ENCODE assay signal across 21 mouse cellular contexts in genomic region chr4:95771945-95772344, GRCm38 (mm10).
DNase-seq lines count a peak whose midpoint lies in the region; ATAC-seq and TF ChIP-seq lines count a peak whose summit lies in the region.
"Had no signal": no experiment of that assay in that cellular context is flagged by ENCODE, and none has a peak within 500 bp of the region (broad histone marks: within the 10 kb centered on the region; RNA-seq: fewer than 3 reads in every experiment).

No protein-coding gene starts in this region.

- H3K4me3 ChIP-seq in heart, embryonic 10.5 days, result no peak overlapping the region
- no peak overlapping the region for H3K4me3 ChIP-seq in heart, adult 2 months
- H3K4me3 ChIP-seq in midbrain, embryonic 10.5 days, result no peak overlapping the region
- no peak overlapping the region for H3K4me3 ChIP-seq in midbrain, embryonic 16.5 days (ENCODE audit: low read depth, low read length)
- no peak overlapping the region for H3K4me3 ChIP-seq in intestine, postnatal 0 days (ENCODE audit: low read depth, low read length)
- no peak overlapping the region for H3K4me3 ChIP-seq in limb, embryonic 11.5 days (ENCODE audit: low read depth, low read length)
- no peak overlapping the region for H3K4me3 ChIP-seq in heart, embryonic 12.5 days
- H3K4me3 ChIP-seq: forebrain, embryonic 13.5 days; hindbrain, embryonic 13.5 days; limb, embryonic 15.5 days; midbrain, embryonic 15.5 days had no signal

- H3K79me2 ChIP-seq in heart, adult 2 months (replicated peaks; ENCODE audit: control insufficient read depth, insufficient read depth, low read length), result no peaks in the 10 kb centered on the region

- TF ChIP-seq EP300 in heart, adult 2 months (IDR thresholded peaks at IDR 0.05; ENCODE audit: insufficient read depth, low read depth, low read length), result no peak

- 0 out of 2 replicates have a peak overlapping the region, but pooled peaks have one; percentile 0 for H3K27ac ChIP-seq in heart, embryonic 10.5 days
- H3K27ac ChIP-seq in heart, adult 2 months, result no peak overlapping the region
- no peak overlapping the region for H3K27ac ChIP-seq in midbrain, embryonic 10.5 days (replicated peaks)
- H3K27ac ChIP-seq in midbrain, embryonic 16.5 days (ENCODE audit: low read length), result no peak overlapping the region
- peak overlapping the region; percentile 54; the same call in 1 of the 2 replicates for H3K27ac ChIP-seq in intestine, postnatal 0 days (ENCODE audit: low read depth, low read length)
- no peak overlapping the region for H3K27ac ChIP-seq in limb, embryonic 11.5 days (replicated peaks; ENCODE audit: low read depth, low read length)
- H3K27ac ChIP-seq in heart, embryonic 12.5 days (ENCODE audit: poor library complexity, severe bottlenecking), result no peak overlapping the region
- H3K27ac ChIP-seq: forebrain, embryonic 13.5 days; hindbrain, embryonic 13.5 days; limb, embryonic 15.5 days; midbrain, embryonic 15.5 days had no signal

- intact Hi-C loops in heart, adult 2 months (cut with DNase I), result no loop called here

- TF ChIP-seq POLR2A in heart, adult 2 months (IDR thresholded peaks at IDR 0.05; ENCODE audit: insufficient read depth, low read depth, low read length), result no peak

- H3K36me3 ChIP-seq in heart, embryonic 10.5 days, result no peaks in the 10 kb centered on the region
- H3K36me3 ChIP-seq in heart, adult 2 months (ENCODE audit: control insufficient read depth, insufficient read depth, low read length), result no peaks in the 10 kb centered on the region
- no peaks in the 10 kb centered on the region for H3K36me3 ChIP-seq in midbrain, embryonic 10.5 days
- H3K36me3 ChIP-seq in midbrain, embryonic 16.5 days (ENCODE audit: control insufficient read depth, insufficient read depth, low read length), result no peaks in the 10 kb centered on the region
- no peaks in the 10 kb centered on the region for H3K36me3 ChIP-seq in intestine, postnatal 0 days (ENCODE audit: control insufficient read depth, insufficient read depth)
- H3K36me3 ChIP-seq in limb, embryonic 11.5 days (ENCODE audit: control insufficient read depth, insufficient read depth, low read length), result no peaks in the 10 kb centered on the region
- no peaks in the 10 kb centered on the region for H3K36me3 ChIP-seq in heart, embryonic 12.5 days
- H3K36me3 ChIP-seq: hindbrain, embryonic 13.5 days; limb, embryonic 15.5 days; midbrain, embryonic 15.5 days had no signal

- no peak overlapping the region for H3K4me2 ChIP-seq in midbrain, embryonic 16.5 days (ENCODE audit: low read length)
- H3K4me2 ChIP-seq in intestine, postnatal 0 days (replicated peaks; ENCODE audit: low read depth), result no peak overlapping the region
- no peak overlapping the region for H3K4me2 ChIP-seq in limb, embryonic 11.5 days (ENCODE audit: low read depth, severe bottlenecking)
- H3K4me2 ChIP-seq in heart, embryonic 12.5 days, result no peak overlapping the region
- H3K4me2 ChIP-seq: forebrain, embryonic 13.5 days; heart, embryonic 11.5 days; hindbrain, embryonic 13.5 days; limb, embryonic 15.5 days; midbrain, embryonic 15.5 days had no signal

- H3K4me1 ChIP-seq in heart, embryonic 10.5 days, result peaks cover 22% of the 10 kb centered on the region
- H3K4me1 ChIP-seq in heart, adult 2 months (ENCODE audit: control insufficient read depth, insufficient read depth, low read length), result no peaks in the 10 kb centered on the region
- peaks cover 29% of the 10 kb centered on the region for H3K4me1 ChIP-seq in midbrain, embryonic 10.5 days
- no peaks in the 10 kb centered on the region for H3K4me1 ChIP-seq in midbrain, embryonic 16.5 days (ENCODE audit: control insufficient read depth, insufficient read depth, low read length)
- peaks cover 3% of the 10 kb centered on the region for H3K4me1 ChIP-seq in intestine, postnatal 0 days (replicated peaks; ENCODE audit: control insufficient read depth, insufficient read depth, low read length)
- peaks cover 4% of the 10 kb centered on the region; the same call in 1 of the 2 replicates for H3K4me1 ChIP-seq in limb, embryonic 11.5 days (ENCODE audit: control insufficient read depth, insufficient read depth, low read length)
- H3K4me1 ChIP-seq in heart, embryonic 12.5 days (replicated peaks), result peaks cover 12% of the 10 kb centered on the region
- H3K4me1 ChIP-seq: forebrain, embryonic 13.5 days; hindbrain, embryonic 13.5 days; limb, embryonic 15.5 days; midbrain, embryonic 15.5 days had no signal

- 57% methylated on average over 4 of the region's 4 CpGs for WGBS in heart, embryonic 10.5 days
- 73% methylated on average over 4 of the region's 4 CpGs for WGBS in heart, adult 2 months
- 39% methylated on average over 4 of the region's 4 CpGs for WGBS in midbrain, embryonic 10.5 days
- WGBS in midbrain, embryonic 16.5 days, result 37% methylated on average over 4 of the region's 4 CpGs
- WGBS in intestine, postnatal 0 days, result 27% methylated on average over 4 of the region's 4 CpGs
- 16% methylated on average over 4 of the region's 4 CpGs for WGBS in limb, embryonic 11.5 days
- 64% methylated on average over 4 of the region's 4 CpGs for WGBS in heart, embryonic 12.5 days

- no peak for ATAC-seq in midbrain, embryonic 16.5 days
- ATAC-seq in intestine, postnatal 0 days, result peak; percentile 94
- peak; percentile 21; the same call in 1 of the 2 replicates for ATAC-seq in limb, embryonic 11.5 days (ENCODE audit: insufficient number of reproducible peaks, low FRiP score, low TSS enrichment, low read depth)
- ATAC-seq in heart, embryonic 12.5 days (ENCODE audit: insufficient number of reproducible peaks, low FRiP score), result no peak
- ATAC-seq: forebrain, embryonic 13.5 days; liver, postnatal 0 days; midbrain, embryonic 15.5 days had no signal

- no peak for TF ChIP-seq CTCF in heart, adult 2 months (IDR thresholded peaks at IDR 0.05)
- TF ChIP-seq CTCF in intestine, postnatal 0 days (IDR thresholded peaks at IDR 0.05; ENCODE audit: low read depth), result no peak

- no peak overlapping the region for H3K9ac ChIP-seq in heart, adult 2 months (ENCODE audit: low read depth, low read length)
- H3K9ac ChIP-seq in midbrain, embryonic 16.5 days (ENCODE audit: low read depth, low read length), result no peak overlapping the region
- H3K9ac ChIP-seq in intestine, postnatal 0 days (ENCODE audit: low read depth, low read length), result no peak overlapping the region
- H3K9ac ChIP-seq in limb, embryonic 11.5 days (ENCODE audit: low read length), result no peak overlapping the region
- no peak overlapping the region for H3K9ac ChIP-seq in heart, embryonic 12.5 days
- H3K9ac ChIP-seq: forebrain, embryonic 13.5 days; hindbrain, embryonic 13.5 days; limb, embryonic 15.5 days; liver, postnatal 0 days; midbrain, embryonic 15.5 days had no signal

- H3K27me3 ChIP-seq in heart, embryonic 10.5 days (ENCODE audit: insufficient read depth, poor library complexity, severe bottlenecking), result no peaks in the 10 kb centered on the region
- H3K27me3 ChIP-seq in heart, adult 2 months (ENCODE audit: control insufficient read depth, insufficient read depth, low read length), result no peaks in the 10 kb centered on the region
- peaks cover 5% of the 10 kb centered on the region; the same call in 1 of the 2 replicates for H3K27me3 ChIP-seq in midbrain, embryonic 10.5 days (ENCODE audit: low read depth, poor library complexity, severe bottlenecking)
- H3K27me3 ChIP-seq in midbrain, embryonic 16.5 days (ENCODE audit: control insufficient read depth, insufficient read depth, low read depth, low read length), result no peaks in the 10 kb centered on the region
- H3K27me3 ChIP-seq in intestine, postnatal 0 days (replicated peaks; ENCODE audit: control insufficient read depth, insufficient read depth, low read length), result no peaks in the 10 kb centered on the region
- no peaks in the 10 kb centered on the region for H3K27me3 ChIP-seq in limb, embryonic 11.5 days (ENCODE audit: control insufficient read depth, insufficient read depth, low read length)
- no peaks in the 10 kb centered on the region for H3K27me3 ChIP-seq in heart, embryonic 12.5 days (replicated peaks)
- H3K27me3 ChIP-seq: CH12.LX; forebrain, embryonic 13.5 days; hindbrain, embryonic 13.5 days; limb, embryonic 15.5 days; midbrain, embryonic 15.5 days had no signal

- H3K9me3 ChIP-seq in heart, embryonic 10.5 days, result no peaks in the 10 kb centered on the region
- H3K9me3 ChIP-seq in midbrain, embryonic 10.5 days (replicated peaks), result no peaks in the 10 kb centered on the region
- no peaks in the 10 kb centered on the region for H3K9me3 ChIP-seq in midbrain, embryonic 16.5 days (replicated peaks; ENCODE audit: control insufficient read depth, low read length, poor library complexity, severe bottlenecking)
- no peaks in the 10 kb centered on the region for H3K9me3 ChIP-seq in intestine, postnatal 0 days (ENCODE audit: control insufficient read depth)
- no peaks in the 10 kb centered on the region for H3K9me3 ChIP-seq in limb, embryonic 11.5 days (ENCODE audit: control insufficient read depth, low read length)
- no peaks in the 10 kb centered on the region for H3K9me3 ChIP-seq in heart, embryonic 12.5 days (replicated peaks)
- H3K9me3 ChIP-seq: forebrain, embryonic 13.5 days; hindbrain, embryonic 13.5 days; limb, embryonic 15.5 days; midbrain, embryonic 15.5 days had no signal

- no peak for DNase-seq in heart, embryonic 10.5 days (ENCODE audit: low spot score)
- no peak for DNase-seq in heart, adult 2 months
- peak; percentile 20 for DNase-seq in midbrain, embryonic 10.5 days (ENCODE audit: low spot score)
- DNase-seq in limb, embryonic 11.5 days (ENCODE audit: low spot score), result no peak
- no peak for DNase-seq in frontal cortex, adult 2 months (ENCODE audit: extremely low spot score in 1 of 2, low spot score in 1 of 2)
- DNase-seq: adrenal gland, postnatal 14 days; cerebellum, postnatal 10 days; gastrocnemius, postnatal 36 days; heart, postnatal 14 days; liver, postnatal 0 days; lung, postnatal 14 days; right cerebral cortex, postnatal 25 days had no signal

Comparison
In these comparisons a context has a peak if more than half of its experiments do, and no peak if none do; other contexts are left out.
1. H3K27ac ChIP-seq: peak in heart, embryonic 10.5 days (single experiment) and intestine, postnatal 0 days (single experiment); none in heart, adult 2 months (single experiment), midbrain, embryonic 10.5 days (single experiment), midbrain, embryonic 16.5 days (single experiment), limb, embryonic 11.5 days (single experiment) and heart, embryonic 12.5 days (single experiment).
2. ATAC-seq: peak in intestine, postnatal 0 days (single experiment) and limb, embryonic 11.5 days (single experiment); none in midbrain, embryonic 16.5 days (single experiment) and heart, embryonic 12.5 days (single experiment).